Mouse (Mus musculus) neural tube, embryonic 15.5 days (tissue): ENCODE results near the gene Smo. TPM values are rescaled to one million over a fixed set of nuclear protein-coding genes. Genes with fewer than 3 reads are reported as not detected.

Experiments used
- ATAC-seq: fragments of 200-750 bp; cut with Nextera tagmentation; 2 replicates; pipeline ENCODE4 v1.8.0; 2017; ENCODE audit warnings: mild to moderate bottlenecking, moderate TSS enrichment, moderate library complexity; ENCODE audit not compliant: low FRiP score
- H3K27ac ChIP-seq: fragments of 300-500 bp; sonication (generic); replicated peaks from 2 replicates; pipeline ENCODE4 v1.5.1; 2015; ENCODE audit warnings: mild to moderate bottlenecking, inconsistent platforms
- H3K27me3 ChIP-seq: fragments of 300-500 bp; sonication (generic); replicated peaks from 2 replicates; pipeline ENCODE4 v1.6.1; 2015; ENCODE audit warnings: inconsistent platforms
- H3K36me3 ChIP-seq: fragments of 300-500 bp; sonication (generic); 2 replicates; pipeline ENCODE4 v1.6.1; 2015; ENCODE audit warnings: inconsistent platforms
- H3K4me1 ChIP-seq: fragments of 300-500 bp; sonication (generic); 2 replicates; pipeline ENCODE4 v1.6.1; 2015; ENCODE audit warnings: inconsistent platforms
- H3K4me2 ChIP-seq: fragments of 300-500 bp; sonication (generic); 2 replicates; pipeline ENCODE4 v1.6.1; 2015; ENCODE audit warnings: inconsistent platforms, mild to moderate bottlenecking, moderate library complexity
- H3K4me3 ChIP-seq: fragments of 300-500 bp; sonication (generic); replicated peaks from 2 replicates; pipeline ENCODE4 v1.5.1; 2015; ENCODE audit warnings: mild to moderate bottlenecking, inconsistent platforms
- H3K9ac ChIP-seq: fragments of 300-500 bp; sonication (generic); replicated peaks from 2 replicates; pipeline ENCODE4 v1.6.1; 2015; ENCODE audit warnings: mild to moderate bottlenecking, inconsistent platforms
- H3K9me3 ChIP-seq: fragments of 300-500 bp; sonication (generic); replicated peaks from 2 replicates; pipeline ENCODE4 v1.6.1; 2016; ENCODE audit warnings: inconsistent platforms
- WGBS: fragments of 180-500 bp; shearing (Covaris S2); methylation state at CpG from one replicate; pipeline ENCODE4 v1.1.7; 2015; ENCODE audit warnings: mixed read lengths; 5-methylcytosine and 5-hydroxymethylcytosine counted together
- polyA plus RNA-seq: library from polyadenylated mRNA; unstranded; fragments of >200 nt; fragmentation: Nextera tagmentation; extraction: Ambion mirVana; gene quantifications from 2 replicates; pipeline ENCODE4 v1.2.1, GENCODE M21; 2015

Smo gene
- polyA plus RNA-seq, 1 experiment from 2014 or later = 10.8 TPM

DNA sequence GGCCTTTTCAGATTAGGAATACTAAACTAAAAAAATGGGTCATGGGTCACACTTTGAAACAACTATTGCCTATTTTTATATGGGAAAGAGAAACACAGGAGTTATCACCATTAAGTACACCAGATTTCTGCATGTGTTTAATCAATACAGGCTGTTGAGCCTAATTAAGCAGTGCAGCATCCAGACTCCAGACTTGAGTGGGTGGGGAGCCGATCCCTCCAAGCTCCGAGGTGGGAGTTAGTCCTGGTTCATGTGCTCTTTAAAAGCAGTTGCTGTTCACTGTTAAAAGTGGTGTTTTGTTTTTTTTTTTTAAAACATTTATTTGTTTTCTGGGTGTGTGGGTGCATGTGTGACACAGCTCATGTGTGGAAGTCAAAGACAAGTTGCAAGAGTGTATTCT is 70.1 kb downstream of the Smo start:
- Histone ChIP-seq H3K9ac (no peak overlapping the region), H3K36me3 (no peaks in the 10 kb centered on the region), H3K4me2 (no peak overlapping the region), H3K4me3 (no peak overlapping the region), H3K9me3 (no peaks in the 10 kb centered on the region), H3K27me3 (no peaks in the 10 kb centered on the region), H3K27ac (no peak overlapping the region), H3K4me1 (no peaks in the 10 kb centered on the region)
- WGBS = 85% methylated on average over 2 of the region's 2 CpGs
- ATAC-seq = no peak

Other genes starting within 250 kb of the Smo start
- 19.0 and 21.5 TPM in 2 replicates for gene Kcp, start 227.6 kb upstream of the Smo start, polyA plus RNA-seq
- gene Irf5, start 208.9 kb upstream of the Smo start, polyA plus RNA-seq = 2.7 and 4.9 TPM in 2 replicates
- gene Tnpo3, start 125.6 kb upstream of the Smo start, polyA plus RNA-seq = 74.9 and 84.0 TPM in 2 replicates
- 11.0 and 12.9 TPM in 2 replicates for gene Tspan33, start 41.3 kb upstream of the Smo start, polyA plus RNA-seq
- 19.4 and 20.8 TPM in 2 replicates for gene Ahcyl2, start 32.5 kb downstream of the Smo start, polyA plus RNA-seq
- gene Strip2, start 181.5 kb downstream of the Smo start, polyA plus RNA-seq = 4.6 and 4.8 TPM in 2 replicates